Mouse (Mus musculus): ENCODE measurements around the gene Zfp184. TPM values are rescaled to one million over a fixed set of nuclear protein-coding genes. Genes with fewer than 3 reads are reported as not detected.
A peak's percentile ranks its signal among the peaks of the same experiment; 100 is the strongest.

Zfp184 gene
- total and polyA plus RNA-seq, 3 experiments, result 0.42 to 1.0 TPM; not detected in 1

DNA sequence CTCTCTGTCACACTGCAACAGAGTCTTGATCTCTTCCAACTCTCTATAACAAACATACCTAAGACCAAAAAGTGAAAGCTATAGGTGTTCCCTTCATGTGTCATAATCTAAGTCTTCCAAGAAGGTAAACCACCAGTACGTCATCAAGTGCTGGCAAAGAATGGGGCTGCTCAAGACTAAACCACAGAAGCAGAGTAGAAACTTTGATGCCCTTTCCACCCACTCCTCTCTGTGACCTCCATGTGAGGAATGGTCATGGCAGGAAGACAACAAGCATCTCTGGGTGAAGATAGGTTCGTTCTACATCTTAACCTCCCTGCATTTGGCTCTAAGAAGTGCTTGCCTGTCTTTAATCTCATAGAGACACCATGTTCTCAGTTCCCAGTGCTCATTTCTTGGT is 39.6 kb downstream of the Zfp184 start:
- H3K27me3 ChIP-seq (ENCODE audit: control insufficient read depth in 1 of 2, insufficient read depth in 2 of 2, low read length in 2 of 2), result no peaks in the 10 kb centered on the region
- H3K4me1 ChIP-seq (ENCODE audit: control insufficient read depth in 1 of 2, insufficient read depth in 2 of 2, low read length in 2 of 2), result no peaks in the 10 kb centered on the region
- no peak overlapping the region for H3K9ac ChIP-seq (ENCODE audit: control insufficient read depth, low read depth, low read length, poor library complexity, severe bottlenecking)
- no peaks in the 10 kb centered on the region for H3K9me3 ChIP-seq (replicated peaks; ENCODE audit: insufficient read depth, low read length)
- TF ChIP-seq CTCF (IDR thresholded peaks at IDR 0.05 in 2 of 3, conservative IDR thresholded peaks at IDR 0.05 in 1 of 3; ENCODE audit: control insufficient read depth in 1 of 3, insufficient read depth in 1 of 3, low read depth in 2 of 3, low read length in 3 of 3, poor library complexity in 1 of 3, severe bottlenecking in 1 of 3) (no peak), SIN3A (IDR thresholded peaks at IDR 0.05; ENCODE audit: low read length) (no peak), JUND (IDR thresholded peaks at IDR 0.05; ENCODE audit: low read depth, low read length) (no peak), MAX (IDR thresholded peaks at IDR 0.05; ENCODE audit: low read length) (no peak)
- no peaks in the 10 kb centered on the region for H3K36me3 ChIP-seq (ENCODE audit: control insufficient read depth in 1 of 2, insufficient read depth in 2 of 2, low read length in 2 of 2)
- no peak overlapping the region for H3K4me3 ChIP-seq (ENCODE audit: control insufficient read depth in 1 of 2, insufficient read depth in 1 of 2, low read depth in 2 of 2, low read length in 2 of 2)
- DNase-seq (ENCODE audit: low read depth, low spot score), result no peak
- H3K27ac ChIP-seq (ENCODE audit: control insufficient read depth, low read depth, low read length), result no peak overlapping the region
- no peaks in the 10 kb centered on the region for H3K79me2 ChIP-seq (ENCODE audit: control insufficient read depth, insufficient read depth, low read length, poor library complexity)

DNA sequence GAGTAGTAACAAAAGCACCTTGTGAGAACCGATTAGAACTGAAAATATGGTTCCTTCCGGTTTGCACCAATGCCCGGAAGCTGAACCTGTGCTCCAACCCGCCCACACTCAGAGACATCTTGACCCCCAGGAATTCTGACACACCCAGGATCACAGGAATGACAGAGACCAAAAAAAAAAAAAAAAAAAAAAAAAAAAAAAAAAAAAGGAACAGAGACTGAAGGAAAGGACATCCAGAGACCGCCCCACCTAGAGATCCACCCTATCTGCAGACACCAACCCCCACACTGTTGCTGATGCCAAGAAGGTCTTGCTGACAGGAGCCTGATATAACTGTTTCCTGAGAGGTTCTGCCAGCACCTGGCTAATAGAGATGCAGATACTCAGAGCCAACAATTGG is 47.7 kb downstream of the Zfp184 start:
- Histone ChIP-seq H3K36me3 (ENCODE audit: control insufficient read depth in 1 of 2, insufficient read depth in 2 of 2, low read length in 2 of 2) (peaks cover 0 to 9% of the 10 kb centered on the region in 2 experiments; a peak in 2 of 4 replicates), H3K4me3 (ENCODE audit: control insufficient read depth in 1 of 2, insufficient read depth in 1 of 2, low read depth in 2 of 2, low read length in 2 of 2) (no peak overlapping the region), H3K4me1 (ENCODE audit: control insufficient read depth in 1 of 2, insufficient read depth in 2 of 2, low read length in 2 of 2) (peaks cover 0 to 9% of the 10 kb centered on the region in 2 experiments; a peak in 1 of 4 replicates), H3K79me2 (ENCODE audit: control insufficient read depth, insufficient read depth, low read length, poor library complexity) (no peaks in the 10 kb centered on the region), H3K9me3 (replicated peaks; ENCODE audit: insufficient read depth, low read length) (no peaks in the 10 kb centered on the region), H3K27ac (ENCODE audit: control insufficient read depth, low read depth, low read length) (no peak overlapping the region), H3K27me3 (ENCODE audit: control insufficient read depth in 1 of 2, insufficient read depth in 2 of 2, low read length in 2 of 2) (no peaks in the 10 kb centered on the region), H3K9ac (ENCODE audit: control insufficient read depth, low read depth, low read length, poor library complexity, severe bottlenecking) (no peak overlapping the region)
- TF ChIP-seq ZKSCAN1 (IDR thresholded peaks at IDR 0.05; ENCODE audit: low read depth, low read length) (no peak), ZNF384 (IDR thresholded peaks at IDR 0.05; ENCODE audit: low read depth, low read length) (peak; percentile 5; the same call in 1 of the 2 replicates), RCOR1 (IDR thresholded peaks at IDR 0.05; ENCODE audit: low read depth, low read length) (no peak)
- no peak for DNase-seq (ENCODE audit: low read depth, low spot score)

DNA sequence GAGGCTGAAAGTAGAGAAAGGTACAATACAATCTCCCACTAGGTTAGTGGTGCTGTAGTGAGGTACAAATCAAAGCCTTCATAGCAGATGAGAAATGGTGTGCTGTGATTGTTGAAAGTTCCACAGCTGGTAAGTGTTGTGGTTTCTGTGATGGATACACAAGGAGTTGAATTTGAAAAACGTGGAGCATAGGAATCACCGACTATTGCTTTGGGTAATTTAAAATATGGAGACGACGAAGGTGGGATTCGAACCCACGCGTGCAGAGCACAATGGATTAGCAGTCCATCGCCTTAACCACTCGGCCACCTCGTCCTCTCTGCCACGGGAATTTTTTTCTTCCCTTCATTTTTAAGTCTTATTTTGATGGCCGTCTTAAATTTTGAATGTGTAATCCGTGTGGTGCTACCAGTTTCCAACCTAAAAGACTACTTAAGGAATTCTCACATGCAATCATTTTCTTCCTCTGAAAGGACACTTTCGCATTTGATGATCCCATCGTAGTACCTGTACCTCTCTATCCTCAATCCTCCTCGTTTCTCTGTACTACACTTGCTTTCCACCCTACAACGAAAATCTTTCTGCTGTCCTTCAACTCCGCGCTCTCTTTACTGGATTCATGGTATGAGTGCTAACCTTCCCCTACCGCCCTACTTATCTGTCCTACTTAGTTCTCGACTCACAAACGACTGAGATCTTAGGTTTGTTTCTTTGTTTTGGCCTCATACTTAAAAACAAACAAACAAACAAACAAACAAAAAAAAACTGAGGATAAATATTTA is 49.3 kb downstream of the Zfp184 start:
- peaks cover 0 to 9% of the 10 kb centered on the region in 2 experiments; a peak in 1 of 4 replicates for H3K4me1 ChIP-seq (ENCODE audit: control insufficient read depth in 1 of 2, insufficient read depth in 2 of 2, low read length in 2 of 2)
- H3K36me3 ChIP-seq (ENCODE audit: control insufficient read depth in 1 of 2, insufficient read depth in 2 of 2, low read length in 2 of 2), result peaks cover 0 to 11% of the 10 kb centered on the region in 2 experiments; a peak in 2 of 4 replicates
- H3K4me3 ChIP-seq (ENCODE audit: control insufficient read depth in 1 of 2, insufficient read depth in 1 of 2, low read depth in 2 of 2, low read length in 2 of 2), result peak overlapping the region; percentile 47 to 57; a peak in 3 of 4 replicates
- peak; percentile 86 for DNase-seq (ENCODE audit: low read depth, low spot score)
- H3K9me3 ChIP-seq (replicated peaks; ENCODE audit: insufficient read depth, low read length), result no peaks in the 10 kb centered on the region
- no peaks in the 10 kb centered on the region for H3K79me2 ChIP-seq (ENCODE audit: control insufficient read depth, insufficient read depth, low read length, poor library complexity)
- H3K27me3 ChIP-seq (ENCODE audit: control insufficient read depth in 1 of 2, insufficient read depth in 2 of 2, low read length in 2 of 2), result peaks cover 0 to 2% of the 10 kb centered on the region in 2 experiments; a peak in 2 of 4 replicates
- no peak overlapping the region for H3K9ac ChIP-seq (ENCODE audit: control insufficient read depth, low read depth, low read length, poor library complexity, severe bottlenecking)
- H3K27ac ChIP-seq (ENCODE audit: control insufficient read depth, low read depth, low read length), result no peak overlapping the region
- TF ChIP-seq MAZ (IDR thresholded peaks at IDR 0.05; ENCODE audit: low read depth, low read length) (no peak), NRF1 (IDR thresholded peaks at IDR 0.05; ENCODE audit: insufficient read depth, low read depth, low read length, poor library complexity, severe bottlenecking) (no peak), POLR2AphosphoS2 (IDR thresholded peaks at IDR 0.05; ENCODE audit: low read length) (no peak), JUND (IDR thresholded peaks at IDR 0.05; ENCODE audit: low read depth, low read length) (no peak), UBTF (IDR thresholded peaks at IDR 0.05; ENCODE audit: borderline replicate concordance, insufficient read depth, low read depth, low read length) (no peak), MEF2A (IDR thresholded peaks at IDR 0.05; ENCODE audit: extremely low read depth, insufficient replicate concordance, low read depth, low read length, poor library complexity, severe bottlenecking) (no peak), NELFE (IDR thresholded peaks at IDR 0.05; ENCODE audit: low read depth, low read length) (no peak), ELF1 (IDR thresholded peaks at IDR 0.05; ENCODE audit: low read depth, low read length) (no peak), GABPA (IDR thresholded peaks at IDR 0.05; ENCODE audit: low read depth, low read length) (no peak), EP300 (IDR thresholded peaks at IDR 0.05; ENCODE audit: low read depth in 1 of 2, low read length in 2 of 2) (no peak), E2F4 (IDR thresholded peaks at IDR 0.05; ENCODE audit: borderline replicate concordance, low read depth, low read length) (no peak), RAD21 (IDR thresholded peaks at IDR 0.05; ENCODE audit: low read depth, low read length) (no peak), MYC (IDR thresholded peaks at IDR 0.05; ENCODE audit: low read depth, low read length) (peak; percentile 75; the same call in 1 of the 2 replicates), BHLHE40 (IDR thresholded peaks at IDR 0.05; ENCODE audit: borderline replicate concordance, low read depth, low read length) (no peak), CTCF (IDR thresholded peaks at IDR 0.05 in 2 of 3, conservative IDR thresholded peaks at IDR 0.05 in 1 of 3; ENCODE audit: control insufficient read depth in 1 of 3, insufficient read depth in 1 of 3, low read depth in 2 of 3, low read length in 3 of 3, poor library complexity in 1 of 3, severe bottlenecking in 1 of 3) (no peak), MYB (IDR thresholded peaks at IDR 0.05; ENCODE audit: low read depth, low read length) (no peak), USF1 (IDR thresholded peaks at IDR 0.05; ENCODE audit: low read depth, low read length) (no peak), ZNF384 (IDR thresholded peaks at IDR 0.05; ENCODE audit: low read depth, low read length) (no peak), CHD2 (IDR thresholded peaks at IDR 0.05; ENCODE audit: low read length) (no peak)
